ENCODE assay signal across 7 mouse cellular contexts in genomic region chr12:3427067-3427889, GRCm38 (mm10). TPM values are rescaled to one million over a fixed set of nuclear protein-coding genes. Genes with fewer than 3 reads are reported as not detected.
A peak's percentile ranks its signal among the peaks of the same experiment; 100 is the strongest.
DNase-seq lines count a peak whose midpoint lies in the region; ATAC-seq and TF ChIP-seq lines count a peak whose summit lies in the region.

No protein-coding gene starts in this region.

- DNase-seq in adrenal gland, postnatal 25 days: peak; percentile 66
- DNase-seq in embryonic facial prominence, embryonic 11.5 days (ENCODE audit: low spot score): peak; percentile 80
- peak; percentile 81 for DNase-seq in limb, embryonic 10.5 days (ENCODE audit: low spot score)
- peak; percentile 45 for DNase-seq in skeletal muscle tissue, adult 2 months (ENCODE audit: low read depth, low spot score)

- peak overlapping the region; percentile 67 for H3K4me2 ChIP-seq in embryonic facial prominence, embryonic 11.5 days (ENCODE audit: low read depth, low read length)
- peak overlapping the region; percentile 73 for H3K4me2 ChIP-seq in intestine, postnatal 0 days (replicated peaks; ENCODE audit: low read depth)
- H3K4me2 ChIP-seq in midbrain, embryonic 12.5 days (replicated peaks): peak overlapping the region; percentile 69

- H3K9me3 ChIP-seq in embryonic facial prominence, embryonic 11.5 days (replicated peaks; ENCODE audit: control insufficient read depth, low read length): no peaks in the 10 kb centered on the region
- H3K9me3 ChIP-seq in intestine, postnatal 0 days (ENCODE audit: control insufficient read depth): no peaks in the 10 kb centered on the region
- H3K9me3 ChIP-seq in limb, embryonic 10.5 days (replicated peaks): no peaks in the 10 kb centered on the region
- H3K9me3 ChIP-seq in midbrain, embryonic 12.5 days: no peaks in the 10 kb centered on the region

- no peaks in the 10 kb centered on the region for H3K27me3 ChIP-seq in embryonic facial prominence, embryonic 11.5 days (ENCODE audit: control insufficient read depth, insufficient read depth, low read length)
- H3K27me3 ChIP-seq in intestine, postnatal 0 days (replicated peaks; ENCODE audit: control insufficient read depth, insufficient read depth, low read length): no peaks in the 10 kb centered on the region
- no peaks in the 10 kb centered on the region for H3K27me3 ChIP-seq in limb, embryonic 10.5 days (ENCODE audit: low read depth, poor library complexity, severe bottlenecking)
- H3K27me3 ChIP-seq in midbrain, embryonic 12.5 days: no peaks in the 10 kb centered on the region

- H3K9ac ChIP-seq in embryonic facial prominence, embryonic 11.5 days (replicated peaks; ENCODE audit: low read length): peak overlapping the region; percentile 85
- H3K9ac ChIP-seq in intestine, postnatal 0 days (ENCODE audit: low read depth, low read length): peak overlapping the region; percentile 98
- peak overlapping the region; percentile 90 for H3K9ac ChIP-seq in midbrain, embryonic 12.5 days (replicated peaks)

- under 1% methylated on average over 57 of the region's 65 CpGs for WGBS in embryonic facial prominence, embryonic 11.5 days
- WGBS in intestine, postnatal 0 days: under 1% methylated on average over 63 of the region's 65 CpGs
- WGBS in limb, embryonic 10.5 days: under 1% methylated on average over 65 of the region's 65 CpGs
- under 1% methylated on average over 65 of the region's 65 CpGs for WGBS in midbrain, embryonic 12.5 days

- no peak for TF ChIP-seq CTCF in intestine, postnatal 0 days (IDR thresholded peaks at IDR 0.05; ENCODE audit: low read depth)

- no peaks in the 10 kb centered on the region for H3K36me3 ChIP-seq in embryonic facial prominence, embryonic 11.5 days (replicated peaks; ENCODE audit: control insufficient read depth, insufficient read depth, low read depth, low read length)
- no peaks in the 10 kb centered on the region for H3K36me3 ChIP-seq in intestine, postnatal 0 days (ENCODE audit: control insufficient read depth, insufficient read depth)
- H3K36me3 ChIP-seq in limb, embryonic 10.5 days: peaks cover 18% of the 10 kb centered on the region
- peaks cover 5% of the 10 kb centered on the region; the same call in 1 of the 2 replicates for H3K36me3 ChIP-seq in midbrain, embryonic 12.5 days

- ATAC-seq in embryonic facial prominence, embryonic 11.5 days (replicated peaks; ENCODE audit: insufficient number of reproducible peaks, low FRiP score, low TSS enrichment, low read depth): peak; percentile 60
- ATAC-seq in granulocyte monocyte progenitor cell, adult 5-6 weeks (replicated peaks; ENCODE audit: poor library complexity, severe bottlenecking): peak; percentile 64
- ATAC-seq in intestine, postnatal 0 days: peak; percentile 63
- peak; percentile 48 for ATAC-seq in midbrain, embryonic 12.5 days (ENCODE audit: low FRiP score, low read depth)

- peak overlapping the region; percentile 87 for H3K27ac ChIP-seq in embryonic facial prominence, embryonic 11.5 days (replicated peaks; ENCODE audit: low read depth, low read length)
- peak overlapping the region; percentile 100 for H3K27ac ChIP-seq in intestine, postnatal 0 days (ENCODE audit: low read depth, low read length)
- peak overlapping the region; percentile 95 for H3K27ac ChIP-seq in limb, embryonic 10.5 days
- H3K27ac ChIP-seq in midbrain, embryonic 12.5 days (replicated peaks): peak overlapping the region; percentile 93

- peak overlapping the region; percentile 87 for H3K4me3 ChIP-seq in embryonic facial prominence, embryonic 11.5 days (ENCODE audit: low read depth, low read length)
- H3K4me3 ChIP-seq in intestine, postnatal 0 days (ENCODE audit: low read depth, low read length): peak overlapping the region; percentile 98
- H3K4me3 ChIP-seq in limb, embryonic 10.5 days: peak overlapping the region; percentile 82
- peak overlapping the region; percentile 89 for H3K4me3 ChIP-seq in midbrain, embryonic 12.5 days

- H3K4me1 ChIP-seq in embryonic facial prominence, embryonic 11.5 days (ENCODE audit: control insufficient read depth, insufficient read depth, low read length): no peaks in the 10 kb centered on the region
- H3K4me1 ChIP-seq in intestine, postnatal 0 days (replicated peaks; ENCODE audit: control insufficient read depth, insufficient read depth, low read length): 0 out of 2 replicates have a peak, but pooled peaks cover 3% of the 10 kb centered on the region
- H3K4me1 ChIP-seq in limb, embryonic 10.5 days: peaks cover 9% of the 10 kb centered on the region
- H3K4me1 ChIP-seq in midbrain, embryonic 12.5 days: peaks cover 13% of the 10 kb centered on the region

RNA-seq across cellular contexts. Expression of gene Asxl2, which starts 0.6 kb away (rescaled TPM):
- 41.6 and 46.5 TPM in 2 replicates for total RNA-seq in adrenal gland, postnatal 25 days (2021)
- polyA plus RNA-seq in embryonic facial prominence, embryonic 11.5 days (2014; fragmentation: Nextera tagmentation; extraction: Ambion mirVana): 12.7 and 13.6 TPM in 2 replicates
- 44.4 and 53.1 TPM in 2 replicates for total RNA-seq in granulocyte monocyte progenitor cell, adult 5-6 weeks (2014; fragmentation: Nextera tagmentation)
- total RNA-seq in granulocyte monocyte progenitor cell, adult 5-6 weeks (2017): 26.9 and 30.2 TPM in 2 replicates
- polyA plus RNA-seq in intestine, postnatal 0 days (2015; fragmentation: Nextera tagmentation; extraction: Ambion mirVana): 8.3 and 10.3 TPM in 2 replicates
- polyA plus RNA-seq in limb, embryonic 10.5 days (2016; fragmentation: Nextera tagmentation; extraction: Ambion mirVana): 16.0 and 16.6 TPM in 2 replicates
- 18.2 and 18.5 TPM in 2 replicates for polyA plus RNA-seq in midbrain, embryonic 12.5 days (2016; fragmentation: Nextera tagmentation; extraction: Ambion mirVana)

Comparison
In these comparisons a context has a peak if more than half of its experiments do, and no peak if none do; other contexts are left out.
1. Peak in every context shown above with its lines: DNase-seq, ATAC-seq, H3K4me3 ChIP-seq and H3K27ac ChIP-seq.